Mouse (Mus musculus): Measurements from ENCODE around the gene Pycard. TPM values are rescaled to one million over a fixed set of nuclear protein-coding genes. Genes with fewer than 3 reads are reported as not detected.
A peak's percentile ranks its signal among the peaks of the same experiment; 100 is the strongest.

The Pycard gene
- polyA plus RNA-seq, 1 experiment from 2014 or later: 4.9 TPM

DNA sequence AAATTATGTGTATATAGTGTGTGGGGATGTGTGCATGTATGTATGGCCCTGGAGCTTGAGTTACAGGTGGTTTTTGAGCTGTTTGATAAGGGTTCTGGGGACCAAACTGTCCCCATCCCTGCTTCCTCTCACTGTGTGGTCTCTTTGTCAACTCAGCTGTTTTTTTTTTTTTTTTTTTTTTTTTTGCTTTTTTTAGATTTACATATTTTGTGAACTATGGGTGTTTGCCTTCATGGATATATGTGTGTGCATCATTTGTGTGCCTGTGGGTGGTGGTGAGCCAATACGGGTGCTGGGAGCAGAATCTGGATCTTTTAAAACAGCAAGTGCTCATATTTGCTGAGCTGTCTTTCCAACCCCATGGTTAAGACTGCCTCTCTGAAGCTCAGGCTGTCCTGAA lies 4.8 kb downstream of the Pycard start:
- ATAC-seq: no peak

DNA sequence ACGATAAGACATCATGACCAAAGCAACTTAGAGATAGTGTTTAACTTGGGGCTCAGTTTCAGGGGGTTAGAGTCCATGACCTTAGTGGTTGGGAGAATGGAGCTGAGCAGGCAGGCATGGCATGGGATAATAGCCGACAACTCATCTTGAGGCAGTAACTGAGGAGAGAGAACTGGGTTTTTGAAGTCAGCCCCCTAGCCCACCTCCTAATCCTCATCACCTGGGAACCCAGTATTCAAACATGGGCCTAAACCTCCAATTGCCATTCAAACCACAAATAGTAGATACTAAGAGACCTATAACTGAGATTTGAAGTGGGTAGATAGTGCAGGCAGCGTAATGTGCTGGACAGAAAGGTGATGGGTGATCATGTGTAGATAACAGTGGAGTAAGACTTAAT lies 13.1 kb downstream of the Pycard start:
- H3K4me1 ChIP-seq (replicated peaks; ENCODE audit: control insufficient read depth, insufficient read depth, low read length): no peaks in the 10 kb centered on the region
- H3K4me2 ChIP-seq (ENCODE audit: low read length): no peak overlapping the region
- H3K27ac ChIP-seq (ENCODE audit: low read length): no peak overlapping the region
- no peaks in the 10 kb centered on the region for H3K27me3 ChIP-seq (replicated peaks; ENCODE audit: control insufficient read depth, insufficient read depth, low read length)
- H3K9me3 ChIP-seq (ENCODE audit: control insufficient read depth, low read length): no peaks in the 10 kb centered on the region
- no peak for ATAC-seq
- 85% methylated on average over 3 of the region's 3 CpGs for WGBS
- H3K36me3 ChIP-seq (ENCODE audit: control insufficient read depth, insufficient read depth): peaks cover 68% of the 10 kb centered on the region
- H3K9ac ChIP-seq (replicated peaks; ENCODE audit: low read depth, low read length): no peak overlapping the region
- H3K4me3 ChIP-seq (replicated peaks; ENCODE audit: low read length): no peak overlapping the region

More for the DNA sequence above, 4.8 kb downstream of the Pycard start:
- no peak overlapping the region for H3K4me3 ChIP-seq (replicated peaks; ENCODE audit: low read length)
- WGBS: 95% methylated on average over 1 of the region's 1 CpGs
- H3K36me3 ChIP-seq (ENCODE audit: control insufficient read depth, insufficient read depth): peaks cover 14% of the 10 kb centered on the region
- H3K4me1 ChIP-seq (replicated peaks; ENCODE audit: control insufficient read depth, insufficient read depth, low read length): no peaks in the 10 kb centered on the region
- no peak overlapping the region for H3K27ac ChIP-seq (ENCODE audit: low read length)
- H3K9me3 ChIP-seq (ENCODE audit: control insufficient read depth, low read length): no peaks in the 10 kb centered on the region
- H3K27me3 ChIP-seq (replicated peaks; ENCODE audit: control insufficient read depth, insufficient read depth, low read length): no peaks in the 10 kb centered on the region
- no peak overlapping the region for H3K4me2 ChIP-seq (ENCODE audit: low read length)
- no peak overlapping the region for H3K9ac ChIP-seq (replicated peaks; ENCODE audit: low read depth, low read length)

DNA sequence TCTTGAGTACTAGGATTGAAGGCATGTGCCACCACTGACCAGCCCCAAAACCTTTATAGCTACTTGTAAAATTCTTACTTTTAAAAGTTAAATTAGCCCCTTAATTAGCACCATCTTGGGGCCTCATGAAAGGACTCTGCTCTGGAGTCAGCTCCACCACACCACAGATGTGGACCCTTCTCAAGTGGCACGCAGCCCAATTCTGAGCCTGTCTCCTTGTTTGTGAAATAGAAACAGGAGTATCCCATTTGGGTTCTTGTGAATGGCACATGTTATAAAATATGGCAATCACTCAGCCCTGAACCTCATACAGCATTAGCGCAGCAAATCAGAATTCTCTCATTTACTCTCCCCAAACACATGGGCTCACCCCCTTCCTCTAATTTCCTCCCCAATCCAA lies 14.8 kb downstream of the Pycard start:
- 93% methylated on average over 2 of the region's 2 CpGs for WGBS
- H3K4me2 ChIP-seq (ENCODE audit: low read length): no peak overlapping the region
- H3K9ac ChIP-seq (replicated peaks; ENCODE audit: low read depth, low read length): no peak overlapping the region
- H3K4me1 ChIP-seq (replicated peaks; ENCODE audit: control insufficient read depth, insufficient read depth, low read length): 0 out of 2 replicates have a peak, but pooled peaks cover 2% of the 10 kb centered on the region
- H3K27ac ChIP-seq (ENCODE audit: low read length): no peak overlapping the region
- peaks cover 74% of the 10 kb centered on the region for H3K36me3 ChIP-seq (ENCODE audit: control insufficient read depth, insufficient read depth)
- no peaks in the 10 kb centered on the region for H3K27me3 ChIP-seq (replicated peaks; ENCODE audit: control insufficient read depth, insufficient read depth, low read length)
- no peak for ATAC-seq
- no peaks in the 10 kb centered on the region for H3K9me3 ChIP-seq (ENCODE audit: control insufficient read depth, low read length)
- no peak overlapping the region for H3K4me3 ChIP-seq (replicated peaks; ENCODE audit: low read length)

DNA sequence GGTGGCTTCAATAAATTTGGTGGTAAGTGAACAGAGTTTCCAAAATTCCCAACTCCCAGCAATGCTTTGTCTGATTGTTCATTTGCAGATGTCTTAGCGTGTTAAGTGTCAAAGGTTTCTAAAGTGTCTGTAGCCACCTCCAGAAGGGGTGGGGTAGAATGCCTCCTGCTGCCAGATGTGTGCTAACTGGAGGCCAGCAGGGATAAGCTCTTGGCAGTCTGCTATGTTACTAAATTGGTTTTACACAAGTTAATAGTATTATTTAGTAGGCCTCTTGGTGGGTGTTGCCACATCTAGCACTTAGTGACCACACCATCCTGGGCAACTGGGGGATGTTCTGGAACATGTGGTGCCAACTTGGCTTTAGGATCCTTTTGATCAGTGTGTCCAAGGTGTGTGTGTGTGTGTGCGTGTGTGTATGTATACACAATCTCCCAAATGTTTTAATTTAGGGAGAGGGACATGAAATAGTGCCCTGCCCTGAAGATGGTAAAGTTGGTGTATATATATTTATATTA lies 19.2 kb downstream of the Pycard start:
- no peak overlapping the region for H3K4me2 ChIP-seq (ENCODE audit: low read length)
- H3K9ac ChIP-seq (replicated peaks; ENCODE audit: low read depth, low read length): no peak overlapping the region
- H3K27ac ChIP-seq (ENCODE audit: low read length): no peak overlapping the region
- no peaks in the 10 kb centered on the region for H3K27me3 ChIP-seq (replicated peaks; ENCODE audit: control insufficient read depth, insufficient read depth, low read length)
- H3K36me3 ChIP-seq (ENCODE audit: control insufficient read depth, insufficient read depth): peaks cover 67% of the 10 kb centered on the region
- no peak overlapping the region for H3K4me3 ChIP-seq (replicated peaks; ENCODE audit: low read length)
- no peaks in the 10 kb centered on the region for H3K9me3 ChIP-seq (ENCODE audit: control insufficient read depth, low read length)
- ATAC-seq: no peak
- 95% methylated on average over 2 of the region's 2 CpGs for WGBS
- H3K4me1 ChIP-seq (replicated peaks; ENCODE audit: control insufficient read depth, insufficient read depth, low read length): peaks cover 8% of the 10 kb centered on the region

DNA sequence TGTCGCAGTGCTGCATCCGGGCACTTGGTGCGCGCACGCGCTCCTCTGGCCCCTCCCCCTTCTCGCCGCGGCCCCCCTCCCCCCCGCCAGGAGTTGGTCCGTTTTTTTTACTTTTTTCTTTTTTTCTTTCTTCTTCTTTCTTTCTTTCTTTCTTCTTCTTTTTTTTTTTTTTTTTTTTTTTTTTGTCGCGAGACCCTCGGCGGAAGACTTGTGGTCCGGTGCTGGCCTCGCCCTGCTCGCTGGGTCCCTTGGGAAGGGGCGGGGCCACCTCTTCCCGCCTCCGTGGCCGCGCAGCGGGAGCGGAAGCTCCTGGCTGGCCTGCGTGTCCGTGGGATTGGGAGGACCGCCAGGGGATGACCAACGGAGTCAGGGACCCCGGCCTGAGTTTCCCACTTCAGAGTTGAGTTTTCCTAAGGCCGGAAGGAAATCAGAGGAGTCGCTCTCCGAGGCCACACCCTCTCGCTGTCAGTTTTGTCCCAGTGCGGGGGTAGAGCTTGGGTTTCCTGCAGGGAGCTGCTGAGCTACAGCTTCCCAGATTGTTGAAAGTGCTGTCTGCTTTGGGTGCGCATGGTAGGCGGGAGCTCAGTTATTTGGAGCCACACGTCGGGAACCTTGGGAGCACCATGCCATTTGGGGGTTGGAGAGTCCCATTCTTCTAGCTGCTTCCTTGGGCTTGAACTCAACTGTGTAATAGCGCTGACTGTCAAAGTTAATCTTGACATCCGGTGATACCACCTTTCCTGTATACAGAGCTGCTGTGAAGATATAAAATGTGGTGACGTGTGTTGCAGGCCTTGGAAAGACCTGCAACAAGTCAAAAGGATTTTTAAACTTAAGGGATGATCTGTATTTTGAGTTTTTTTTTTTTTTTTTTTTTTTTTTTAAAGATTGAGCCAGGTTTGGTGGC lies 25.5 kb downstream of the Pycard start:
- Histone ChIP-seq H3K4me1 (replicated peaks; ENCODE audit: control insufficient read depth, insufficient read depth, low read length) (peaks cover 22% of the 10 kb centered on the region), H3K27ac (ENCODE audit: low read length) (peak overlapping the region; percentile 97), H3K9ac (replicated peaks; ENCODE audit: low read depth, low read length) (peak overlapping the region; percentile 93), H3K36me3 (ENCODE audit: control insufficient read depth, insufficient read depth) (peaks cover 23% of the 10 kb centered on the region), H3K4me3 (replicated peaks; ENCODE audit: low read length) (peak overlapping the region; percentile 93), H3K27me3 (replicated peaks; ENCODE audit: control insufficient read depth, insufficient read depth, low read length) (no peaks in the 10 kb centered on the region), H3K4me2 (ENCODE audit: low read length) (peak overlapping the region; percentile 80), H3K9me3 (ENCODE audit: control insufficient read depth, low read length) (no peaks in the 10 kb centered on the region)
- ATAC-seq: peak; percentile 24; the same call in 1 of the 2 replicates
- WGBS: under 1% methylated on average over 40 of the region's 42 CpGs

DNA sequence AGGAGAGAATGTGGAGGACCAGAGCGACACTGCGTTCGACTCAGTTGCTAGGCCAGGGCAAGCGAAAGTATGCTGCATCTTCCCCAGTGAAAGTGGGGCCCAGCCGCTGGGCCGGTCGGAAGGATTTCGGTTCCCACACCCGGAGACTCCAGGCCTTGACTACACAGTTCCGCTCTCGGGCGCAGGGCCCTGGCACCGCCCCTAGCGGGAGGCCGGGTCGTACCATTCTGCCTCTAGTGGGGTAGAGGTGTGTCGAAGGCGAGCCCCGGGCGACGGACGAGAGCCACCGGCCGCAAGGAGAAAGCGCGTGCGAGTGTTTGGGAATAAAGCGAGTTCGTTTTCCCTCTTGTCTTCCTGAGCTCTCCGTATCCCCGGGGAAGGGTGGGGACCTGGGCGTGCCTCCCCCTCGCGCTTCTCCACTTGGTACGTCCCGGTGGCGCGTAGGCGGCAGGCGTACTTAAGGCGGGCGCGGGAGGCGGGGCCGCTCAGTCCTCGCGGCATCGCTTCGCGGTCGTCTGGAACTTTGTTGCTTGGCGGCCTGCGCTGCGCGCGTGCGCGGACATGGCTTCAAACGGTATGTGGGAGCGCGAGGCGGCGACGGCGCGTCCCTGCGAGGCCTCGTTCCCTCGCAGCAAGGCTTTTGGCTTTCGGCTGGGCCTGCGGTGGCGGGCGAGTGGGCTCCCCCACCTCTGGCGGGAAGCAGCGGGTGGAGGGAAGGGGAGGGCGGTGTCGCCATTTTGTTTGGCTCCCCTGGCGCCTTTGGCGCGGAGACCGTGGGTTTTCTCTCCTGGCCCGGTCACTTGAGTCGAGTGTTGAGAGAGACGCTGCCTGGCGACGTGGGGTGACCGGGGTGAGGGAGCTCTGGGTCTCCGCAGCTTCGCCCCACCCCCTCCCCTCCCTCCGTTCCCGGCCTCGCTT lies 26.4 kb downstream of the Pycard start, which contains the start of gene Fus:
Fus (plus strand) TSS at position 454 of the 918 bp plus-strand sequence.
- Histone ChIP-seq H3K4me2 (ENCODE audit: low read length) (peak within 1 kb of the TSS; percentile 80), H3K4me3 (replicated peaks; ENCODE audit: low read length) (peak within 1 kb of the TSS; percentile 93), H3K27me3 (replicated peaks; ENCODE audit: control insufficient read depth, insufficient read depth, low read length) (no peaks in the 10 kb centered on the region), H3K9ac (replicated peaks; ENCODE audit: low read depth, low read length) (peak within 1 kb of the TSS; percentile 93), H3K27ac (ENCODE audit: low read length) (peak within 1 kb of the TSS; percentile 97), H3K9me3 (ENCODE audit: control insufficient read depth, low read length) (no peaks in the 10 kb centered on the region), H3K36me3 (ENCODE audit: control insufficient read depth, insufficient read depth) (peaks cover 15% of the 10 kb centered on the region), H3K4me1 (replicated peaks; ENCODE audit: control insufficient read depth, insufficient read depth, low read length) (peaks cover 22% of the 10 kb centered on the region)
- WGBS: under 1% methylated on average over 86 of the region's 92 CpGs
- peak; percentile 94 for ATAC-seq

DNA sequence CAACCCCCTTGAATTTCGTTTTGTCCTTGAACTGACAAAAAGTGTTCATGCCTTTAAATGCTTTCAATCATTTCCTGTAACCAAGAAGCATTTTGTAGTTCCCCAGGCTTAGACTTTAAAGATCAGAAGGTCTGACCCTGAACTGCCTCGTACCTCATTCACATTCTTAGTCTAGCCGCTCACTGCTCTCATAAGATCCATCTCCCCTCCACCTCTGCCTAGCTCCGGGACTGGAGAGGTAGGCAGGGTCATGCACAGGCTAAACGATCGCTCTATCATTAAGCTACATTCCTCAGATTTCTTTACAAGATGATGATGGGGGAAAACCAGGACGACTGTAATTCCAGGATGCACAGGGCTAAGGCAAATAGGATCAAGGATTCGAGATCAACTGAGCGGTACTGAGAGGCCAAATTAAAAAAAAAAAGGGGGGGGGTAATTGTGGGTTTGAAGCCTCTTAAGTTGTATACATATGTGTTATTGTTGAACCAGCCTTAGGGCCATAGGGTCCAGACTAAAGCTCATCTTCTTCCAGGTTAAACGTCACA lies 27.2 kb downstream of the Pycard start:
- Histone ChIP-seq H3K27ac (ENCODE audit: low read length) (peak overlapping the region; percentile 97), H3K4me1 (replicated peaks; ENCODE audit: control insufficient read depth, insufficient read depth, low read length) (peaks cover 22% of the 10 kb centered on the region), H3K4me3 (replicated peaks; ENCODE audit: low read length) (peak overlapping the region; percentile 93), H3K9me3 (ENCODE audit: control insufficient read depth, low read length) (no peaks in the 10 kb centered on the region), H3K9ac (replicated peaks; ENCODE audit: low read depth, low read length) (peak overlapping the region; percentile 93), H3K4me2 (ENCODE audit: low read length) (peak overlapping the region; percentile 56), H3K27me3 (replicated peaks; ENCODE audit: control insufficient read depth, insufficient read depth, low read length) (no peaks in the 10 kb centered on the region), H3K36me3 (ENCODE audit: control insufficient read depth, insufficient read depth) (peaks cover 10% of the 10 kb centered on the region)
- ATAC-seq: no peak
- WGBS: 10% methylated on average over 10 of the region's 10 CpGs

DNA sequence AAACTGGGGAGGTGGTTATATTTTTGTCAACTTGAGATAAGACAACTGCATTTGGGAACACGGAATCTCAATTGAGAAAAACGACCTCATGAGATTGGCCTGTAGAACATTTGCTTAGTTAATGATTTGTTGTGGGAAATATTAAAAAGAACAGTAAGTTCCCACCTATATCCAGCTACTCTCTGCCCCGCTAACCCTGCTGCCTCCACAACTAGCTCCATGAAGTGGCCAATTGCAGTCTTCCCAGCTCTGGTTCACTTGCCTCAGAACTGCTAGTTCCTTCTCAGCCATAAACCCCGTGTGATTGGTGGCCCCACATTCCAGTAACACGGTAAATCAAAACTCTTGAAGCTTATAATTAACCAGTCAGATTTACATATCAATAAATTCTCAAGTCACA lies 34.3 kb downstream of the Pycard start:
- no peaks in the 10 kb centered on the region for H3K27me3 ChIP-seq (replicated peaks; ENCODE audit: control insufficient read depth, insufficient read depth, low read length)
- ATAC-seq: no peak

More for the DNA sequence above, 34.3 kb downstream of the Pycard start:
- Histone ChIP-seq H3K4me2 (ENCODE audit: low read length) (no peak overlapping the region), H3K36me3 (ENCODE audit: control insufficient read depth, insufficient read depth) (no peaks in the 10 kb centered on the region), H3K4me1 (replicated peaks; ENCODE audit: control insufficient read depth, insufficient read depth, low read length) (no peaks in the 10 kb centered on the region), H3K9me3 (ENCODE audit: control insufficient read depth, low read length) (no peaks in the 10 kb centered on the region), H3K9ac (replicated peaks; ENCODE audit: low read depth, low read length) (no peak overlapping the region), H3K4me3 (replicated peaks; ENCODE audit: low read length) (no peak overlapping the region), H3K27ac (ENCODE audit: low read length) (no peak overlapping the region)
- 55% methylated on average over 5 of the region's 5 CpGs for WGBS

Measured in forebrain, embryonic 16.5 days (tissue).